Mouse (Mus musculus): ENCODE measurements around the gene Vps37b.

Vps37b gene

DNA sequence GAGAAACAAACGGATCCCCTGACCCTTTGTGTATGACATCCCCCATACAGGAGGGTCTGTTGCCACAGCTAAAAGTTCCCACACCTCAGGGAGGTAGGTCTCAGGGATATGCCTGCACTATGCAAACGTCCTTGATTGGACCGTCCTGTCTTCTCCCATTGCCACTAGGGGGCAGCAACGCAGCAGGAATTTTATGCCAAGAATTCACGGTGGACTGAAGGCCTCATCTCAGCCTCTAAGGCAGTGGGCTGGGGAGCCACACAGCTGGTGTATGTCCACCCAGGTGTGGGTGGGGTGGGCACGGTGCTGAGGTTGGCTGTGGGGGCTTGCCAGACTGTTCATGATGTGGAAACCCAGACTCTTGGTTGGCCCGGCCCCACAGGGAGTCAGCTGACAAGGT, 31.2 kb downstream of the Vps37b start:
- peak; percentile 79 for DNase-seq

DNA sequence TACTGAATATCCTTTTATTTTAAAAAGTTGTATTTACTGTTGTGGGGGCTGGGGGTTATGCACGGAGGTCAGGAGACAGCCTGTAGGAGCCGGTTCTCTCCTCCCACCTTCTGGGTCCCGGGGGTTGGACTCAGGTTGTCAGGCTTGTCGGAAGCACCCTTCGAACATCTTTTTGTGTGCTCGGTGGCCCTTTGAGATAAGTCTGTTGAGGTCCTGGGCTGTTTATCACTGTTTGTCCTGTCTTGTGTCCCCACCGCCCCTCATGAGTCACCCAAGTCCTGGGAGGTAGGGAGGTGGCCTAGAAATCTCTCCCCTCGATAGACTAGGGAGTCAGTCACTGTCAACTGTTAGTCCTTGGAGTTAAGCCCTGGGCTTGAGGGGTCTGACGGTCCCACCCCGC, 33.7 kb downstream of the Vps37b start:
- no peak for DNase-seq

DNA sequence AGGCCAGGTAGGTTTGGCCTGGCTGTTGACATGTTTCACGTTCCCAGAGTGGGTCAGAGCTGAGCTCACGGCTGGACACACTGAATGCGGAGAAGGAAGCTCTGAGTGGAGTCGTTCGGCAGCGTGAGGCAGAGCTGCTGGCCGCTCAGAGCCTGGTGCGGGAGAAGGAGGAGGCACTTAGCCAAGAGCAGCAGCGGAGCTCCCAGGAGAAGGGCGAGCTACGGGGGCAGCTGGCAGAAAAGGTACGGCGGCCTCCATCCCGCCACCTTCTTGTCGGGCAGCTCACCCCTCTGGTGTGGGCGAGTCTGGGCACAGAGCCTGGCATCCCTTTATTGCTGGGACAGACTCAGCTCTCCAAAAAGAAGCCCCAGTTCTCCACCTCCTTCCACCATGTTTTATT, 34.3 kb downstream of the Vps37b start:
- no peak for DNase-seq

DNA sequence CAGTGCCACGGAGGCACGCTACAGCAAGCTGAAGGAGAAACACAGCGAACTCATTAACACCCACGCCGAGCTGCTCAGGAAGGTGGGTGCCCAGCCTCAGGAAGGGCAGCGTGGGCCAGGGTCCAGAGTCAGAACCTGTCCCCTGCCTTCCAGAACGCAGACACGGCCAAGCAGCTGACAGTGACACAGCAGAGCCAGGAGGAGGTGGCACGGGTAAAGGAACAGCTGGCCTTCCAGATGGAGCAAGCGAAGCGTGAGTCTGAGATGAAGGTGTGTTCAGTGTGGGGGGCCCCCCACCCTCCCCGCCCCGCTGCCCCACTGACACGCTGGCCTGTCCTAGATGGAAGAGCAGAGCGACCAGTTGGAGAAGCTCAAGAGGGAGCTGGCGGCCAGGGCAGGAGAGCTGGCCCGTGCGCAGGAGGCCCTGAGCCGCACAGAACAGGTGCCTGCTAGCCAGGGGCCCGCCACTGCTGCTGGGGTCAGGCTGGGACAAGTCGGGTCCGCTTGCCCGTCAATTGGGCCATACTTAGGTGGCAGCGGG, 34.8 kb downstream of the Vps37b start:
- no peak for DNase-seq

DNA sequence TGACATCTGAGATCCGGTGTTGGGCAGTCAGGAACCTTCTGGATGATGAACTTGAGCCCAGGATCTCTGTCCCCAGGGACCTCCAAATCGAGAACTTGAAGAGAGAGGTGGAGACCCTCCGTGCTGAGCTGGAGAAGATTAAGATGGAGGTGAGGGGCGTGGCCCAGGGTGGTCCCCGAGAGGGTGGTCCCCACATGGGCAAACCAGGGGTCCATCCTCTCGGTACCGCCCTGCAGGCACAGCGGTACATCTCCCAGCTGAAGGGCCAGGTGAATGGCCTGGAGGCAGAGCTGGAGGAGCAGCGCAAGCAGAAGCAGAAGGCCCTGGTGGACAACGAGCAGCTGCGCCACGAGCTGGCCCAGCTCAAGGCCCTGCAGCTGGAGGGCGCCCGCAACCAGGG, 35.4 kb downstream of the Vps37b start:
- no peak for DNase-seq

DNA sequence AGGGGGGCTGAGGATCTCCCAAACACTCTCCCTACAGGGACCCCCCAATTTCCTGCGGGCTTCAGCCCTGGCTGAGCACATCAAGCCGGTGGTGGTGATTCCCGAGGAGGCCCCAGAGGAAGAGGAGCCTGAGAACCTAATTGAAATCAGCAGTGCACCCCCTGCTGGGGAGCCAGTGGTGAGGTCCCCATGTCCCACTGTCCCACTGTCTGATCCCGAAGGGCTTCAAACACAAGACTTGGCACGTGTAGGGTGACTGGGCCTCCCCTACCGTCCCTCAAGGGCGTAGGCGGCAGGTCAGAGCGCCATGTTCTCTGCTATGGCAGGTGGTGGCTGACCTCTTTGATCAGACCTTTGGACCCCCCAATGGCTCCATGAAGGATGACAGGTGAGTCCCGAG, 35.9 kb downstream of the Vps37b start:
- DNase-seq = no peak

DNA sequence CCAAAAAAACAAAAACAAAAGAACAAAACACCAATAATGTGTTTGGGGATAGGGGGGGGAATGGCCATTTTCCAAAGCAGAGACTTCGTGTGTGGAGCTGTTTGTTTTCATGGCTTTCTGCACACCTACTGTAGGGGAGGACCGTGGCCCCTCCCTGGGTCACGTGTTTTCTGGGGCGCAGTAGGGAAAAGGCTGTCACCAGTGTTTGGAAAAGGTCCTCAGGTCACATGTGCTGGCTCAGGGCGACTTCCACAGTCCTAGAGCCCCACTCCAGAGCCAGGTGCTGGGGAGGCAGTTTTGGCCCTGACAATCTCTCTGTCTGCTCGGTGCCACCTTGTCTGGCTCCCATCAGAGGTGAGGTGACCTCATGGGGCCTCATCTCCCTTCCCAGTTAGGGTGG, 36.7 kb downstream of the Vps37b start:
- DNase-seq = no peak

DNA sequence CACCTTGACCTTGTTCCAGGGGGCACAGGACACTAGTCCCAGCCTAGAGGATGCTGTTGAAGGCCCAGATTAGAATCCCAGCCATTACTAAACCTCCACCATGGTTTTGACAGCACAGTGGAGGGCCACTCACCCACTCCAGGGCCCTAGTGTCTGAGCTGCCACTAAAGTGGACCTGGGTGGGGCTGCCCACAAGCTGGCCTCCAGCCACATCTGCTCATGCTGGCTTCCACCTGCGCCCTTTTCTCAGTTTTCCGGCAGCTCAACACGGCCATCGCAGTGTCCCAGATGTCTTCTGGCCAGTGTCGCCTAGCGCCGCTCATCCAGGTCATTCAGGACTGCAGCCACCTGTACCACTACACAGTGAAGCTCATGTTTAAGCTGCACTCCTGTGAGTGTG, 37.6 kb downstream of the Vps37b start:
- no peak for DNase-seq

DNA sequence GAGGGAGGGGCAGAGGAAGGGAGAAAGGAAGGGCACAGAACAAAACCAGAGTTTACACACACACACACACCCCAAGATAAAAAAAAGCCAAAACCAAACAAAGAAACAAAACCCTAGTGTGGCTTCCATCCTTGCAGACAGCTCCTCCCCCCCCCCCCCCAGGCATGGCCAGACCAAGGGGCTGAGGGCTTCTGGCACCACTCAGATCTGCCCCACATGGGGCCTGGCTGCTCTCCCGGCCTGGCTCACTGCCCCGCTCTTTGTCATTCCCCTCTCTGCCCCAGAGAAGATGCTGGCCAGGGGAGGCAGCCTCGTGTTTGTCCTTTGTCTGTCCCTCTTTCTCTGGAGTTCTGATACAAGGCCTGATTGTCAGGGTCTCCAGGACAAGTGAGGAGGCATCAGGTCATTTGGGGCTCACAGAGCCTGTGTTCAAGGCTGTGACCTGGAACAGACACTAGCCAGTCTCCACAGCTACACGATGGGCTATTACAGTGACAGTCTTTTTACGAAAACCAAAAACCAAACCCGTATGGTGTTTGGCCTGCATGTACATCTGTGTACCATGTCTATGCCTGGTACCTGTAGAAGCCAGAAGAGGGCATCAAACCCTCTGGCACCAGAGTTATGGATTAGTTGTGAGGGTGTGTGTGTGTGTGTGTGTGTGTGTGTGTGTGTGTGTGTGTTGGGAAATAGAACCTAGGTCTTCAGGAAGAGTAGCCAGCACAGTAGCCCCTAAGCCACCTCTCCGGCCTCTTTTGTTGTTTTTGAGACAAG, 38.6 kb downstream of the Vps37b start:
- DNase-seq = no peak

DNA sequence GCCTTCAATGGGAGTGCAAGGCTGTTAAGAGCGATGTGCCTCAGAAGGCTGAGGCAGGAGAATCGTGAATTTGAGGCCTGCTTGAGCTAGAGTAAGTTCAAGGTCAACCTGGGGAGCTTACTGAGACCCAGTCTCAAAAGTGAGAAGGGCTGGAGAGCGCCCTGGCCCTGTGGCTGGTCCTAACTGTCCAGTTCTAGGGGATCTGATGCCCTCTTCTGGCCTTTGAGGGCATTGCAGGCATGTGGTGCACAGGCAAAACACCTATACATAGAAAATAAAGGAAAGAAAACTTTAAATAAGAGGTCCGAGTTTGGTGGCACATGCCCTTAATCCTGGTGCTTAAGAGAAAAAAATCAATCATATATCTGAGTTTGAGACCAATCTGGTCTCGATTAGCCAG, 39.3 kb downstream of the Vps37b start:
- DNase-seq = peak; percentile 73

DNA sequence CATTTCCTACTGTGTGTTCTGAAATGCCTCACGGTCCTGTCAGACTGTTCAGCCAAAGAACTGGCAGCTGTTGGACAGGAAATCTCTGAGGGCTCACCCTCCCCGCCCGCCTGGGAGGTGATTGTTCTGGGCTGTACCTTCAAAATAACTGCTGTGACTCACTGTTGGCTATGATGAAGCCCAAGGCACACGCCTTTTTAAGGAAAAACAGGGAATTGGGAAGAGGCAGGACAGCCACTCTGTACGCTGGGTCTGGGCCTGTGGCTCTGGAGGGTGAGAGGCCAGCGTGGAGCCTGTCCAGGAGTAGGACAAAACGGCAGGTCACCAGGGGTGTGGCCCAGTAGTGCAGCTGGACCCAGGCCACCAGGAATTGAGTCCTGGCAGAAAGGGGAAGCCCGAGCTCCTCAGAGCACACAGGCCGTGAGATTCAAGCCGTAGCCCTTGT, 39.9 kb downstream of the Vps37b start:
- DNase-seq = peak; percentile 51

DNA sequence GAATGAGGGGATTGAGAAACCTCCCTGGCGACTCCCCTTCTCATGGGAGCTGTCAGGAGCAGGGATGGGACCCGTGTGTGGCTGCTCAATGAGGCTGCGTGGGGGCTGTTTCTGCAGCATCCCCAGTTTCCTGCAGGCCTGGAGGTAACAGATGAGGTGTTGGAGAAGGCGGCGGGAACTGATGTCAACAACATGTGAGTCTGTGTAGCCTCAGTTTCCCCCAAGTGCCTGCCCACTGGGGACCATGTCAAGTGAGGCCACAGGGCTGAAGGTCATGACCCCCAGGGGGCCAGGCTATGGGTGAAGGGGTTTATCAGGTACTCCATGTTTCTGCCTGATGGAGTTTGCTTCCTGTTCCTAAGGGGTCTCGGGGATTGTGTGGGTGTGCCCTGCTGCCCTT, 40.7 kb downstream of the Vps37b start:
- DNase-seq = no peak

DNA sequence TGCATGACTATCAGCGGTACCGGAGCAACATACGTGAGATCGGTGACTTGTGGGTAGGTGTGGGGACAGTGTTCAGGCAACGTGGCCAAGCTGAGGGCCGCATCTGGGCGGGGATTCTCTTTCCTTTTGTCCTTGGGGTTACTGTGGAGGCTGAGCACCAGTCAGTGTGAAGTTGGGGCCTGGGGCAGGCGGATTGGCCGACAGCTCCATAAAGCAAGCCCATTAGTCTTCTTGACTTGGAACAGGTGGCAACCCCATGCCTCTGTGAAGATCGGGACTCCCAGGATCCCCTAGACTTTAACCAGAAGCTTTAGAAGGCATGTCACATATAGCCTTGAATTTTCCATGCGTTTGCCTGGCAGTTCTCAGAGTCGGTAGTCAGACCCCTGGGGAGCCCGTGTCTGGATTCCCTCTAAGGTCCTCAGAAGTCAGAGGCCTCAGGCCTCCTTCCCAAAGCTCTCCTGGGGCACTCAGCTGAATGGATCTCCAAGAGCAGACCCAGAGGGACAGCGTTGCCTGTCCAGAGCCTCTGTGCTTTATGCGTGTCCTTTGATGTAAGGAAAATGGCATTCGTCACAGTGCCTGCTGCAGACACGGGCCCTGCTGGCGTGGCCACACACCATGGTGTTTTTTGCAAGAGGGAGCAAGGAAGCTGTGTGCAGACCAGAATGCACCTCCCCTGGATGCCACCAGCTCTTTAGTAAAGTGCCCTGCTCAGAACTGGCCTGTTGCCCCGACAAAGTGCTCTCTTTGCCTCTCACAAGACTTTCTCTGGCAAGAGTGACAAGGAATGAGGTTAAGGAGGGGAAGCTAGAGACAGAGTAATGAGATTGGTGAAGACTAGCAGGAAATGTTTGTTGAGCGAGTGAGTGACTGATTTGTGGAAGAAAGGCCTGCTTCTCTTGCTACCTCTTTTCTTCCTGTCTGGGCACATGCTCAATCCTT, 41.9 kb downstream of the Vps37b start:
- DNase-seq = no peak

DNA sequence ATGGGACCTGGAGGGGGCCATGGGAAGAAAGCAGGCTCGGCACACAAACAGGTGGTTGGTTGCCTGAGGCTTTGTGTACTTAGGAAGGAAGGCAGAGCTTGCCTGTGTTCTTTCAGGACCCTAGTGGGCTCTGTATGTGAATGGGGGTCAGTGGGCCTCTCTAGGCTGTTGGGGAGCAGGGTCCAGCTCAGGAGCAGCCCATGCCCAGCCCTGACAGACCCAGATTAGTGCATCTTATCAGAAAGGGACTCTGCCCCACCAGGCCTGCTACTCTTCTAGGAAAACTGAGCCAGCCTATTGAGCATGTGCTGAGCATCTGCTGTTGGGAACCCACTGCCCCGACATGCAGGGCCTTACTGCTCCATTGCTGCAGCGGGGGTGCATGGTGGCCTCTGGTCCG, 44.6 kb downstream of the Vps37b start:
- DNase-seq = no peak

DNA sequence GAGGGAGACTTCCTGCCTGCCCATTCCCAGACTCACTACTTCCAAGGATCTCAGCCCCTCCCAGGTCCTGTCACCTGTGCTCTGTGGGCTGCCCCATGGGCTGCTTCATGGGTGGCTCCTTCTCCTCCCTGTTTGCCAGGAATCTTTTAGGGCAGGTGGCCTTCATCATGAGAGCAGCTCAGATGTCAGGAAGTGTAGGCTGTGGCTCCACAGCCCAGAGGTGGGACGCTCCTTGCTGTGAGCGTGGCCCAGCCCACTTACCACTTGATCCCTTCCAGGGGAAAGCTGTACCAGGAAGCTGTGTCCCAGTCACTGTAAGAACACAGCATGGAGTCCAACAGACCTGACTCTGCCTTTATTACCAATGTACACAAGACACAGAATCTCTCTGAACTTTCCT, 45.1 kb downstream of the Vps37b start:
- DNase-seq = no peak

DNA sequence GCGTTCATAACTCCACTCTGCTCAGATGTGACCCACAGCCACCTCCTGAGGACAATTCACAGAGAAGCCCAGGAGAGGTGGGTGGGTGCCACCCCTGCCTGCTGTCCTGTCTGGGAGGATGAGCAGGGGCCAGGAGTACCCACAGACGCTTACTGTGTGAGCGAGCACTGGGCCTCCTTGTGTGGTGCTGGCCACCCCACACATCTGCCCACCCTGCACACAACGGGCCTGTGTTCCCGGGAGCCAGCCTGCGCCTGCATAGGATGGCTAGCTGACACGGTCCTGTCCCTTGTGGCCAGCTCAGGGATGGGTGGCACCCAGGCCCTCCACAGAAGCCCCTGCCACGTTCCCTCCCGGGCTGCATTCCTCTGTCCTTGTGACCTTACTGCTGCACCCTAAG, 46.6 kb downstream of the Vps37b start:
- no peak for DNase-seq

DNA sequence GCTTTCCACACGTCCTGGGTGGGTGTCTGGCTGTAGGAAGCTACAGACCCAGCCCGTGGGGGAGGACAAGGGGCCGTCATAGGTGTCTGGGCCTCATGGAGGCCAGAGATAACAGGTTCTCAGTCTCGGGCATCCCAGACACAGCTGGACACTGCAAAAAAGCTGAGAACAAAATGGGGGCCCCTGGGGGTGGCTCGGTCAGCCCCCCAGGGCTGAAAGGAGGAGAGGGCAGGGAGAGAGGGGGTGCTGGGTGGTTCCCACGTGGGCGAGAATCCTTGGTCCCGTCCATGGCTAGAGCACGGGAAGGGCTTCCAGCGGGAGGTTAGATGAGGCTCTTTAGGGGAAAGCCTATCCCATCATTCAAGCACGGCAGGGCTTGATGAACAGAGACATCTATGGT, 49.2 kb downstream of the Vps37b start:
- no peak for DNase-seq

DNA sequence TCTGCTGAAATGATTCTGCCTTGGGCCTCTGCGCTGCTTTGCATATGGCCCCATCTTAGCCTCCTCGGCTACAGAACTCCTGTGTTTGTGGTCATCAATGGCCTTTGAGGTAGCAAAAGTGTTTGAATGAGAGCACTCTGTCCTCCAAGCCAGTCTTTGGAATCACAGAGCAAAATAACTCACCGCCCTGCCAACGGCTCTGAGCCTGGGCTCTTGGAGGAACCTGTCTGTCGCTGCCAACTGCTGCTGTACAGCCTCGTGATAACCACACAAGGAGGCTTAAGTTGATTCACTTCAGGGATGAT, 50.9 kb downstream of the Vps37b start:
- peak; percentile 2 for DNase-seq

DNA sequence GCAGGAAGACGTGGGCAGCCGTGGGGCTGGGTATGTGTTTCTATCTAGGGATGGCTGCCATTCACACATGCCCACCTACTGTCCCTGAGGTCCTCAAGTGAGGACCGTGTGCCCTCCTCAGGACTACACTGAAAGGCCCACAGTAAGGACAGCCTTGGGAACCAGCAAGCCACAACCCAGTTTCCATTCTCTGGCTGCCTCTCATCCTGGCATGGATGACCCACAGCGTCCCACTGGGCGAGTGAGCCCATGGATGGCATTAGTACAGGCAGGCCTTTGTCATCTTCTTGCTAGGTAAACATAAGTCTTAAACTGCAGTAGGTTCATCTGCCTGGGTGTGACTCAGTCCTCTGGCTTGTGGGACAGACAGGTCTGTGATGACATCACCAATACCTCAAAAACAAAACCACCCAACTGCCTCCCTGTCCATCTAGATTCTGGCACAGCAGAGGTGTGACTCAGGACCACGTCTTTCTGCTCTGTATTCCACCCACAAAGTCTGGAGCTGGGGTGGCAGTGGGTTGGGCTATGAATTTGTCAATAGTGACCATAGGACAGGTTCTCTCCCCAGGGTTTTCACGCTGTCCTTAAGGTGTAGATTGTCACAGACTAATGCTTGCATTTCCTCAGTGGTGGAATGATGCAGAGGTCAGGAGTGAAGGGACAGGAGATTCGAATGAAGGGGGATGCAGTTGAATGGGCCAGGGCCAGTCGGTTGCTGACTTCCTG, 51.4 kb downstream of the Vps37b start:
- DNase-seq = peak; percentile 2

DNA sequence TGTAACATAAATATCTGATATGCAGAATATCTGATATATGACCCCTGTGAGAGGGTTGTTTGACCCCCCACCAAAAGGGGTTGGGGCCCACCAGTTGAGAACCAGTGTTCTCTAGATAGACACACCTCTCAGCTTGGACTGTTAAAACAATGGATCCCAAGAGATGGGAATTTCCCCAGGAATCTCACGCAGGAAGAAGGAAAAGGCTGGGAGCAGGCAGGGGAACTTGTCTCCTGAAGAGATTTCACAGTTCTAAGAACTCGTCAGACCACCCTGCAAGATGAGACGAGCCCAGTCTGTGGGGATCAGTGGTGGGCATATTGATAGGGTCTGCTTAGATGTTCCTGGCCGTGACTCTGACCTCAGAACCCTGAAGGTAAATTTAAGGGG, 52.1 kb downstream of the Vps37b start:
- peak; percentile 2 for DNase-seq

DNA sequence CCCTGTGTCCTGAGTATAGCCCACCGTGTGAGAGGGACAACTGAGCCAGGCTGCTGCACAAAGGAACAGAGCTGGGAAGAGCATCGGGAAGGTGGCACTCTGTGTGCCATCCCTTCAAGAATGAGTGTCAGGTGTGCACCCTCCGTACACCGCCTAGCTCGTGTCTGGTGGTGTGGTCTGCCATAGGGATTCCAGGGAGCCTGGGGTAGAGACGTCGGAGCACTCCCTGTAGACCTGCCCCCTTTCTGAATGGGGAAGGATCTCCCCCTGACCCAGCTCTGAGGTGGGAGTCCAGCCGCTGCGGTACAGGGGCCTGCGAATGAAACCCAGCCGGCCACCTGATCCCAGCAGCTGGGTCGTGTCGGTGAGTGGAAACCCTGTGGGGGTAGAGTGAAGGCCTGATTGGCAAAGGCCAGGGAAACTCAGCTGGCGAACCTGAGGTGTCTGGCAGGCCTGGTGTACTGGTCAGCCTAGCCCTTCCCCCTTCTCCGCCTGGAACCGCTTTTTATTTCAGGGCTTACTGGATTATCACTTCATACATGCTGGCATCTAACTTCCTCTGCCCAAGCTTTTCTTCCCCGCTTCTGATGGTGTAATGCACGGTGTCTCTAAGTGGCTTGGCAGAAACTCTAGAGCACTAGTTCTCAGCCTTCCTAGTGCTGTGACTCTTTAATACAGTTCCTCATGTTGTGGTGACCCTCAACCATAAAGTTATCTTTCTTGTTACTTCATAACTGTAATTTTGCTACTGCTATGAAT, 52.7 kb downstream of the Vps37b start:
- DNase-seq = no peak

DNA sequence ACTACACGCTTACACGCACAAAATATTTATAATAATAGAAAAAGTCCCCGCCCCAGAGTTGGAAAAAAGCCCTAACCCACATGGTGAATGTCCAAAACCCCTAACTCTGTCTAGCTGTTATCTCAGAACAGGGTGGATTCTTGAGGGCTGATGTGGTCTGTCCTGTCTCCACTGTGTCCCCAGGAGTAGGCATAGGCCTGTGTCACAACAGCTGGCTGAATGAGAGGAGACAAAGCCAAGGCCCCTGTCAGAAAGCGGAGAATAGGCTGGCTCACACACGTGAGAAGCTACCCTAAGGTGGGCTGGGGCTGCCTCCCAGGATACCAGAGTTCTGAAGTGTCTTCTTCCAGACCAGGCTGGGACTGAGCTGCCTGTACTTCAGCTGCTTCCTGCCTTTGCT, 53.9 kb downstream of the Vps37b start:
- DNase-seq = no peak

DNA sequence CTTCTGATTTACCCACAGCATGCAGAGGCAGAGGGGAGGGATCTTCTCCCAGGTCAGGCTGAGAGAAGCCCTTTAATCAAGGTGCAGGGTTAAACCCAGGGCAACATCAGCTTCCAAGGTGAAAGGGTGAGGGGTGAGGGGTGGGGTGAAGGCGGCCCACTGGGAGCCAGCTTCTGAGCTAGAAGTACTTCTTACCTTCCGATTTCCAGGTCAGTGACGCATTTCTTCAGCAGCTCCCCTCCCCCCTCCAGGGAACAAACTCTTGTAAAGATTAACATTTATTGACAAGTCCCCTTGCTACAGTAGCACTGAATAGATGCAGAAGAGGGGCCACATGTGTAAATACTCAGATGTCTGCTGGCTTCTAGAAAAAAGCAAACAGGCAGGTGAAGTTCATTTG, 54.8 kb downstream of the Vps37b start:
- no peak for DNase-seq
